Mouse (Mus musculus) C2C12 (cell line): ENCODE results near the gene Slc22a23.

Experiments used
- CEBPB ChIP-seq: IDR thresholded peaks from one replicate; pipeline ENCODE4 v1.6.1; 2011; ENCODE audit warnings: low read depth, mild to moderate bottlenecking, control low read depth, moderate library complexity
- CTCF ChIP-seq: IDR thresholded peaks from one replicate; pipeline ENCODE4 v1.5.1; 2011; ENCODE audit not compliant: control insufficient read depth, insufficient read depth, insufficient read length
- FOSL1 ChIP-seq: IDR thresholded peaks from one replicate; pipeline ENCODE4 v1.8.0; 2011; ENCODE audit warnings: mild to moderate bottlenecking, low read length; ENCODE audit not compliant: poor library complexity, insufficient read depth, severe bottlenecking
- MAX ChIP-seq: IDR thresholded peaks from one replicate; pipeline ENCODE4 v1.6.1; 2011; ENCODE audit warnings: mild to moderate bottlenecking, control low read depth
- MYOD1 ChIP-seq: IDR thresholded peaks from one replicate; pipeline ENCODE4 v1.6.1; 2011; ENCODE audit warnings: low read depth; ENCODE audit not compliant: control insufficient read depth, insufficient read length
- MYOG ChIP-seq: IDR thresholded peaks from one replicate; pipeline ENCODE4 v1.6.1; 2011; ENCODE audit not compliant: control insufficient read depth, insufficient read length; ENCODE audit errors: extremely low read depth
- USF1 ChIP-seq: IDR thresholded peaks from one replicate; pipeline ENCODE4 v1.6.1; 2011; ENCODE audit warnings: low read depth, mild to moderate bottlenecking, control low read depth, moderate library complexity

- TF ChIP-seq USF1: no peak
- TF ChIP-seq MAX: no peak
- no peak for TF ChIP-seq CTCF
- TF ChIP-seq MYOD1: no peak
- no peak for TF ChIP-seq CEBPB
- TF ChIP-seq MYOG: no peak
- TF ChIP-seq FOSL1: no peak
Observed at GRCm38 (mm10) chr13:34242211-34242610, 102.8 kb downstream of the Slc22a23 start.
